Mouse (Mus musculus): Measurements from ENCODE around the gene Clic4. TPM values are rescaled to one million over a fixed set of nuclear protein-coding genes. Genes with fewer than 3 reads are reported as not detected.

The Clic4 gene
- polyA plus RNA-seq, 1 experiment from 2014 or later = 207 TPM

- Histone ChIP-seq H3K27ac (replicated peaks) (no peak overlapping the region), H3K4me3 (no peak overlapping the region), H3K9me3 (no peaks in the 10 kb centered on the region), H3K36me3 (replicated peaks) (no peaks in the 10 kb centered on the region), H3K27me3 (replicated peaks; ENCODE audit: low read depth, poor library complexity, severe bottlenecking) (no peaks in the 10 kb centered on the region), H3K4me1 (peaks cover 29% of the 10 kb centered on the region)
- WGBS = 64% methylated on average over 4 of the region's 4 CpGs
- DNase-seq (ENCODE audit: low spot score) = no peak
Measured at GRCm38 (mm10) chr4:135306533-135306932, 33.9 kb upstream of the Clic4 start.

GRCm38 (mm10) chr4:135302261-135302660 is 29.6 kb upstream of the Clic4 start:
- H3K27ac ChIP-seq (replicated peaks) = no peak overlapping the region
- WGBS = 88% methylated on average over 10 of the region's 10 CpGs
- H3K36me3 ChIP-seq (replicated peaks) = no peaks in the 10 kb centered on the region
- no peak for DNase-seq (ENCODE audit: low spot score)
- peaks cover 17% of the 10 kb centered on the region for H3K4me1 ChIP-seq
- no peak overlapping the region for H3K4me3 ChIP-seq
- no peaks in the 10 kb centered on the region for H3K27me3 ChIP-seq (replicated peaks; ENCODE audit: low read depth, poor library complexity, severe bottlenecking)
- no peaks in the 10 kb centered on the region for H3K9me3 ChIP-seq

GRCm38 (mm10) chr4:135301166-135301565 is 28.6 kb upstream of the Clic4 start:
- DNase-seq (ENCODE audit: low spot score) = no peak
- Histone ChIP-seq H3K36me3 (replicated peaks) (no peaks in the 10 kb centered on the region), H3K9me3 (no peaks in the 10 kb centered on the region), H3K4me3 (no peak overlapping the region), H3K27ac (replicated peaks) (no peak overlapping the region), H3K27me3 (replicated peaks; ENCODE audit: low read depth, poor library complexity, severe bottlenecking) (no peaks in the 10 kb centered on the region), H3K4me1 (peaks cover 12% of the 10 kb centered on the region)
- WGBS = 80% methylated on average over 3 of the region's 3 CpGs

GRCm38 (mm10) chr4:135300248-135301041 is 27.8 kb upstream of the Clic4 start:
- Histone ChIP-seq H3K9me3 (no peaks in the 10 kb centered on the region), H3K27me3 (replicated peaks; ENCODE audit: low read depth, poor library complexity, severe bottlenecking) (no peaks in the 10 kb centered on the region), H3K4me1 (peaks cover 9% of the 10 kb centered on the region), H3K4me3 (no peak overlapping the region), H3K27ac (replicated peaks) (no peak overlapping the region), H3K36me3 (replicated peaks) (no peaks in the 10 kb centered on the region)
- no peak for DNase-seq (ENCODE audit: low spot score)
- 92% methylated on average over 26 of the region's 26 CpGs for WGBS

GRCm38 (mm10) chr4:135298680-135299079 is 26.1 kb upstream of the Clic4 start:
- H3K27ac ChIP-seq (replicated peaks) = 0 out of 2 replicates have a peak overlapping the region, but pooled peaks have one; percentile 55
- H3K9me3 ChIP-seq = no peaks in the 10 kb centered on the region
- no peak for DNase-seq (ENCODE audit: low spot score)
- H3K4me3 ChIP-seq = no peak overlapping the region
- H3K27me3 ChIP-seq (replicated peaks; ENCODE audit: low read depth, poor library complexity, severe bottlenecking) = no peaks in the 10 kb centered on the region
- no peaks in the 10 kb centered on the region for H3K36me3 ChIP-seq (replicated peaks)
- H3K4me1 ChIP-seq = peaks cover 14% of the 10 kb centered on the region
- WGBS = 86% methylated on average over 10 of the region's 10 CpGs

GRCm38 (mm10) chr4:135297931-135298546 is 25.4 kb upstream of the Clic4 start:
- Histone ChIP-seq H3K27ac (replicated peaks) (peak overlapping the region; percentile 55; the same call in 1 of the 2 replicates), H3K36me3 (replicated peaks) (no peaks in the 10 kb centered on the region), H3K9me3 (no peaks in the 10 kb centered on the region), H3K4me1 (peaks cover 14% of the 10 kb centered on the region), H3K27me3 (replicated peaks; ENCODE audit: low read depth, poor library complexity, severe bottlenecking) (no peaks in the 10 kb centered on the region), H3K4me3 (no peak overlapping the region)
- DNase-seq (ENCODE audit: low spot score) = no peak
- WGBS = 58% methylated on average over 15 of the region's 15 CpGs

- no peak overlapping the region for H3K4me3 ChIP-seq
- H3K27ac ChIP-seq (replicated peaks) = no peak overlapping the region
- H3K9me3 ChIP-seq = no peaks in the 10 kb centered on the region
- H3K36me3 ChIP-seq (replicated peaks) = no peaks in the 10 kb centered on the region
- no peaks in the 10 kb centered on the region for H3K27me3 ChIP-seq (replicated peaks; ENCODE audit: low read depth, poor library complexity, severe bottlenecking)
- WGBS = 84% methylated on average over 7 of the region's 7 CpGs
- peaks cover 21% of the 10 kb centered on the region for H3K4me1 ChIP-seq
- DNase-seq (ENCODE audit: low spot score) = no peak
Measured at GRCm38 (mm10) chr4:135297146-135297545, 24.5 kb upstream of the Clic4 start.

GRCm38 (mm10) chr4:135296565-135296964 is 24.0 kb upstream of the Clic4 start:
- no peaks in the 10 kb centered on the region for H3K9me3 ChIP-seq
- no peak overlapping the region for H3K4me3 ChIP-seq
- no peak overlapping the region for H3K27ac ChIP-seq (replicated peaks)
- no peaks in the 10 kb centered on the region for H3K27me3 ChIP-seq (replicated peaks; ENCODE audit: low read depth, poor library complexity, severe bottlenecking)
- peaks cover 26% of the 10 kb centered on the region for H3K4me1 ChIP-seq
- DNase-seq (ENCODE audit: low spot score) = no peak
- H3K36me3 ChIP-seq (replicated peaks) = no peaks in the 10 kb centered on the region

GRCm38 (mm10) chr4:135293813-135294212 is 21.2 kb upstream of the Clic4 start:
- Histone ChIP-seq H3K27ac (replicated peaks) (no peak overlapping the region), H3K36me3 (replicated peaks) (no peaks in the 10 kb centered on the region), H3K4me3 (no peak overlapping the region), H3K4me1 (peaks cover 27% of the 10 kb centered on the region), H3K9me3 (no peaks in the 10 kb centered on the region), H3K27me3 (replicated peaks; ENCODE audit: low read depth, poor library complexity, severe bottlenecking) (no peaks in the 10 kb centered on the region)
- DNase-seq (ENCODE audit: low spot score) = no peak
- WGBS = 91% methylated on average over 3 of the region's 3 CpGs

- DNase-seq (ENCODE audit: low spot score) = peak; percentile 77
- peak overlapping the region; percentile 28 for H3K4me3 ChIP-seq
- H3K27ac ChIP-seq (replicated peaks) = peak overlapping the region; percentile 63
- H3K9me3 ChIP-seq = no peaks in the 10 kb centered on the region
- WGBS = 11% methylated on average over 12 of the region's 12 CpGs
- peaks cover 21% of the 10 kb centered on the region for H3K4me1 ChIP-seq
- no peaks in the 10 kb centered on the region for H3K36me3 ChIP-seq (replicated peaks)
- H3K27me3 ChIP-seq (replicated peaks; ENCODE audit: low read depth, poor library complexity, severe bottlenecking) = no peaks in the 10 kb centered on the region
Measured at GRCm38 (mm10) chr4:135292477-135293089, 20.0 kb upstream of the Clic4 start.

- DNase-seq (ENCODE audit: low spot score) = no peak
- no peaks in the 10 kb centered on the region for H3K36me3 ChIP-seq (replicated peaks)
- H3K4me3 ChIP-seq = no peak overlapping the region
- peaks cover 27% of the 10 kb centered on the region for H3K4me1 ChIP-seq
- 0 out of 2 replicates have a peak, but pooled peaks cover 2% of the 10 kb centered on the region for H3K27me3 ChIP-seq (replicated peaks; ENCODE audit: low read depth, poor library complexity, severe bottlenecking)
- H3K27ac ChIP-seq (replicated peaks) = no peak overlapping the region
- 55% methylated on average over 6 of the region's 6 CpGs for whole genome bisulfite sequencing
- H3K9me3 ChIP-seq = no peaks in the 10 kb centered on the region
Measured at GRCm38 (mm10) chr4:135291841-135292240, 19.2 kb upstream of the Clic4 start.

GRCm38 (mm10) chr4:135291199-135291598 is 18.6 kb upstream of the Clic4 start:
- DNase-seq (ENCODE audit: low spot score) = no peak
- 91% methylated on average over 8 of the region's 8 CpGs for WGBS
- Histone ChIP-seq H3K4me1 (peaks cover 33% of the 10 kb centered on the region), H3K27me3 (replicated peaks; ENCODE audit: low read depth, poor library complexity, severe bottlenecking) (peaks cover 7% of the 10 kb centered on the region; the same call in 1 of the 2 replicates), H3K36me3 (replicated peaks) (no peaks in the 10 kb centered on the region), H3K27ac (replicated peaks) (no peak overlapping the region), H3K4me3 (no peak overlapping the region), H3K9me3 (no peaks in the 10 kb centered on the region)

All from embryonic facial prominence, embryonic 10.5 days (tissue).